Mouse (Mus musculus): ENCODE results near the gene 1700006A11Rik.
"Not testable (repeated sequence)": the region's sequence is repeated elsewhere in the genome, so short reads cannot be mapped to it uniquely, and the experiment has no call there.

Gene 1700006A11Rik

GRCm38 (mm10) chr3:124425940-124426339 is at the start of gene 1700006A11Rik:
TSS of gene 1700006A11Rik (minus strand) at chr3:124426040.
- DNase-seq (ENCODE audit: low spot score in 2 of 2), result no peak

- DNase-seq (ENCODE audit: low spot score in 2 of 2), result not testable (repeated sequence)
These were observed 48.5 kb upstream of the 1700006A11Rik start for GRCm38 (mm10) chr3:124474291-124474690.

GRCm38 (mm10) chr3:124466102-124466730 is 40.4 kb upstream of the 1700006A11Rik start:
- no peak for DNase-seq (ENCODE audit: low spot score in 2 of 2)

GRCm38 (mm10) chr3:124392201-124392600 is 33.6 kb downstream of the 1700006A11Rik start:
- DNase-seq (ENCODE audit: low spot score in 2 of 2), result peak in 1 of 2 experiments; percentile 44

GRCm38 (mm10) chr3:124390101-124390500 is 35.7 kb downstream of the 1700006A11Rik start:
- DNase-seq (ENCODE audit: low spot score in 2 of 2), result no peak

- DNase-seq (ENCODE audit: low spot score in 2 of 2), result peak in 1 of 2 experiments; percentile 41
These were observed 36.2 kb downstream of the 1700006A11Rik start for GRCm38 (mm10) chr3:124389650-124390049.

GRCm38 (mm10) chr3:124385377-124385776 is 40.5 kb downstream of the 1700006A11Rik start:
- not testable (repeated sequence) for DNase-seq (ENCODE audit: low spot score in 2 of 2)

GRCm38 (mm10) chr3:124372031-124372430 is 53.8 kb downstream of the 1700006A11Rik start:
- no peak for DNase-seq (ENCODE audit: low spot score in 2 of 2)

- DNase-seq (ENCODE audit: low spot score in 2 of 2), result no peak
These were observed 68.3 kb downstream of the 1700006A11Rik start for GRCm38 (mm10) chr3:124357533-124357932.
